Mouse (Mus musculus) intestine, postnatal 0 days (tissue): ENCODE results near the gene Pp2d1. TPM values are rescaled to one million over a fixed set of nuclear protein-coding genes. Genes with fewer than 3 reads are reported as not detected.

ENCODE experiments used
- ATAC-seq: fragments of 200-750 bp; cut with Nextera tagmentation; 2 replicates; pipeline ENCODE4 v1.8.0; 2017; ENCODE audit warnings: mild to moderate bottlenecking, moderate TSS enrichment, moderate library complexity
- H3K27ac ChIP-seq: fragments of 300-500 bp; sonication (generic); 2 replicates; pipeline ENCODE4 v1.5.1; 2014; ENCODE audit warnings: mild to moderate bottlenecking, low read depth, low read length, moderate library complexity
- H3K27me3 ChIP-seq: fragments of 300-500 bp; sonication (generic); replicated peaks from 2 replicates; pipeline ENCODE4 v1.6.1; 2014; ENCODE audit warnings: low read length, mixed read lengths; ENCODE audit not compliant: control insufficient read depth, insufficient read depth
- H3K36me3 ChIP-seq: fragments of 300-500 bp; sonication (generic); 2 replicates; pipeline ENCODE4 v1.6.1; 2014; ENCODE audit warnings: mild to moderate bottlenecking, moderate library complexity; ENCODE audit not compliant: control insufficient read depth, insufficient read depth
- H3K4me1 ChIP-seq: fragments of 300-500 bp; sonication (generic); replicated peaks from 2 replicates; pipeline ENCODE4 v1.6.1; 2014; ENCODE audit warnings: antibody characterized with exemption, low read length, mixed read lengths; ENCODE audit not compliant: control insufficient read depth, insufficient read depth
- H3K4me2 ChIP-seq: fragments of 300-500 bp; sonication (generic); replicated peaks from 2 replicates; pipeline ENCODE4 v1.6.1; 2014; ENCODE audit warnings: low read depth, mild to moderate bottlenecking, moderate library complexity
- H3K4me3 ChIP-seq: fragments of 300-500 bp; sonication (generic); 2 replicates; pipeline ENCODE4 v1.5.1; 2014; ENCODE audit warnings: low read depth, low read length
- H3K9ac ChIP-seq: fragments of 300-500 bp; sonication (generic); 2 replicates; pipeline ENCODE4 v1.6.1; 2014; ENCODE audit warnings: mild to moderate bottlenecking, low read depth, low read length
- H3K9me3 ChIP-seq: fragments of 300-500 bp; sonication (generic); 2 replicates; pipeline ENCODE4 v1.6.1; 2016; ENCODE audit warnings: mixed run types; ENCODE audit not compliant: control insufficient read depth
- CTCF ChIP-seq: sonication (generic); IDR thresholded peaks from 2 replicates; pipeline ENCODE4 v1.5.1; 2016; ENCODE audit warnings: low read depth, mild to moderate bottlenecking, control low read depth, antibody characterized with exemption, moderate library complexity
- WGBS: fragments of 180-500 bp; shearing (Covaris S2); extraction: QIAGEN DNeasy Blood & Tissue Kit; methylation state at CpG from one replicate; pipeline ENCODE4 v1.1.7; 2014; 5-methylcytosine and 5-hydroxymethylcytosine counted together
- polyA plus RNA-seq: library from polyadenylated mRNA; unstranded; fragments of >200 nt; fragmentation: Nextera tagmentation; extraction: Ambion mirVana; gene quantifications from 2 replicates; pipeline ENCODE4 v1.2.1, GENCODE M21; 2015

Pp2d1 gene
- polyA plus RNA-seq, 1 experiment from 2014 or later, result 0.27 TPM

DNA sequence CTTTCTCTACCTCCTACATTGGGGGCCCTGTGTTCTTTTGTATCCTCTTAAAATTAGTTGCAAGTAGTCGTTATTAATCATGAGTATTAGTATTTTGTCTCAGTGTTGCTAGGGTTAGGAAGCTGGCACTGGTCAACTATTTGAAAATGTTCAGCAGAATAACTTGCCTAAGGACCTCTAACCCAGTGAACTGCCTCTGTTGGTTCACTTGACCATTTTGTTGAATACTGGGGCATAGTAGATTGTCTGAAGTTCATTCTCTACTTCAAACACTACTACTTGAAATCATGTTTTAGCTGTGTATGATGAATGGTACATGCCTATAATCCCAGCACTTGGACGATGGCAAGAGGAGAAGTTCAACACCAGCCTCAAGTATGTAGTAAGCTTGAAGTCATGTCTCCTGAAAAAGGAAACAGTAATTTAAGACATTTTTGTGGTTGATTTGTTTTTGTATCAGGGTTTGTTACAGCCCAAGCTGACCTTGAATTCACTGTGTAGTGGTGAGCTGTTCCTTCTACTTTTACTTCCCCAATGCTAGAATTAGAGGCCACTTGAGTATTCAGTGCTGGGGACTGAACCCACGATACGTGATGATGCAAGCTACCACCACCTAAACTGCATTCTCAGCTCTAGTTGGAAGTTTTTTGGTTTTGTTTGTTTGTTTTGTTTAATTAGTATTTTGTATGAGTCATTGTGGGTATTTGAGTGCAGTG is 50.8 kb downstream of the Pp2d1 start:
- H3K4me3 ChIP-seq, result no peak overlapping the region
- TF ChIP-seq CTCF, result no peak
- no peak overlapping the region for H3K27ac ChIP-seq
- H3K27me3 ChIP-seq, result no peaks in the 10 kb centered on the region
- peaks cover 20% of the 10 kb centered on the region; the same call in 1 of the 2 replicates for H3K36me3 ChIP-seq
- WGBS, result 88% methylated on average over 4 of the region's 4 CpGs
- H3K9ac ChIP-seq, result no peak overlapping the region
- H3K4me2 ChIP-seq, result no peak overlapping the region
- ATAC-seq, result no peak
- H3K9me3 ChIP-seq, result no peaks in the 10 kb centered on the region
- H3K4me1 ChIP-seq, result no peaks in the 10 kb centered on the region; the same call in 1 of the 2 replicates

DNA sequence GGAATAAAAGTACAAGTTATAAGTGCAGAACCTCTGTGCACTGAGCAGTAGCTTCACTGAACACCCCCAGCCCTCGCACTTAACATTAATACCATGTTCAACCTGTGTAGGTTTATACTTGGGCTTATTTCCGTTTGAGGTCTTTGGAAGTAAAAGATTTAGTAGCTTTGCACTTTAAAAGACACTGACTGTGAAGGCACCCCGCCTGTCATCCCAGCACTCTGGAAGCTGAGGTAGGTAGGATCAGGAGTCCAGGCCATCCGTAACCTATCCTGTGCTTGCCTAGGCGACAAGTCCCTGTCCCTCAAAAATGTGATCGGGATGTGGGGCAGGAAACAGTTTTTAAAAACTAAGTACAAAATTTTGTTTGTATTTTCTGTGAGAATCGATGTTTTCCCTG is 58.8 kb downstream of the Pp2d1 start:
- ATAC-seq, result no peak
- Histone ChIP-seq H3K36me3 (no peaks in the 10 kb centered on the region; the same call in 1 of the 2 replicates), H3K4me1 (peaks cover 6% of the 10 kb centered on the region; the same call in 1 of the 2 replicates), H3K9me3 (no peaks in the 10 kb centered on the region), H3K4me2 (peak overlapping the region; percentile 74), H3K4me3 (peak overlapping the region; percentile 95), H3K27ac (0 out of 2 replicates have a peak overlapping the region, but pooled peaks have one; percentile 100), H3K9ac (peak overlapping the region; percentile 98), H3K27me3 (no peaks in the 10 kb centered on the region)
- 38% methylated on average over 7 of the region's 7 CpGs for WGBS
- no peak for TF ChIP-seq CTCF

DNA sequence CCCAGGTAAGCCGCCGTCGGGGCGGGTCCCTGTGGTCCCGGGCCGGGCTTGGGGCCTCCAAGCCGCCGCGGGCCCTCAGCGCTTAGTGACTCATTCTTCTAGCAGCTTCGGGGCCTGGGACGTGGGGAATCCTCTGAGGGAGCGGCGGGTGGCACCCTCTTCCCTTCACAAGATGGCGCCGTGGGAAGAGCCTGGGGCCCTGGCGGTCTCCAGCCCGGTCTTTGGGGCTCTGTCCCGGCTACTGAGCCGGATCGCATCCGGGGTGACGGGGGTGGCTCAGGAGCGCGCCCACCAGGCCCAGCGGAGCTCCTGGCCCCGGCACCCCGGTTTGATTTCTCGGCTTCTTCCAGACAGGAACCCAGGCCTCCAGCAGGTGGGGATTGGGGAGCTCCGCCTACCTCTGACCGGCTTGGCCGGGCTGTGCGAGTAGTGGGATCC is 59.6 kb downstream of the Pp2d1 start:
- Histone ChIP-seq H3K27me3 (no peaks in the 10 kb centered on the region), H3K9me3 (no peaks in the 10 kb centered on the region), H3K27ac (peak overlapping the region; percentile 100), H3K4me1 (peaks cover 6% of the 10 kb centered on the region; the same call in 1 of the 2 replicates), H3K4me3 (peak overlapping the region; percentile 95), H3K36me3 (no peaks in the 10 kb centered on the region; the same call in 1 of the 2 replicates), H3K9ac (peak overlapping the region; percentile 98), H3K4me2 (peak overlapping the region; percentile 74)
- TF ChIP-seq CTCF, result no peak; the same call in 1 of the 2 replicates
- under 1% methylated on average over 29 of the region's 33 CpGs for WGBS
- ATAC-seq, result peak; percentile 5; the same call in 1 of the 2 replicates

DNA sequence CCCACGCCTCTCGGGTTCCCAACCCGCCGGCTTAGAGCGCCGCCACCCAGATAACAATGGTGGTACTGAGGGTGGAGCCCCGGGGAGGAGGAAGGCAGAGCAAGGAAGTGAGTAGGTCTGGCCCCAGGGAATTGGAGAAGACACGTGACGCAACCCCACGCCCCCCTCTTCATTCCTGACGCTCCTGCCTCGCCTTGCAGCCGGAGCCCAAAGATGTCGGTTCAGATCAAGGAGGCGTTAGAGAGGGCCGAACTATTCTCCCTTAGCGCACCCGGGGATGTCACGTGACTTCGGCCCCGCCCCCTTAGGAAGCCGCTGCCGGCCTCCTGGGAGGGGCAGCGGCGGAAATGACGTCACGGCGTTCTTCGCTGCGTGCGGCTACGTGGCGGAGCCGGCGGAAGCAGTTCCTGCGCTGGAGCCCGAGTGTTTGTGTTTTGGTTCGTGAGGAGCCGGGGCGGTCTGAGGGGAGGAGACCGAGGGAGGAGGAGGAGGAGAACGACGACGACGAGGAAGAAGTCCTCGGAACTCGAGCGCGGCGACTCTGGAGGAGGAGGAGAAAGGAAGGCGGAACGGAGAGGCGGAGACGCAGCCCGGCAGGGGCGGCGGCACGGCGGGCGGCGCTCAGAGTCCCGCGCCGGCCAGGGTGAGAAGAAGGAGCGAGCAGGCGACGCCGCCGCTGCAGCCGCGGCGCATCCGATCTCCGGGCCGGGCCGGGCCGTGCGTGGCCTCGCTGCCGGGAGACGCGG is 60.2 kb downstream of the Pp2d1 start, which contains the start of gene Rab5a:
Rab5a (plus strand) TSS at position 377 of the 746 bp plus-strand sequence.
- Histone ChIP-seq H3K36me3 (no peaks in the 10 kb centered on the region), H3K4me2 (peak within 1 kb of the TSS; percentile 87), H3K4me3 (peak within 1 kb of the TSS; percentile 95), H3K27ac (peak within 1 kb of the TSS; percentile 100), H3K9ac (peak within 1 kb of the TSS; percentile 98), H3K4me1 (peaks cover 6% of the 10 kb centered on the region; the same call in 1 of the 2 replicates), H3K9me3 (no peaks in the 10 kb centered on the region), H3K27me3 (no peaks in the 10 kb centered on the region)
- WGBS, result under 1% methylated on average over 82 of the region's 82 CpGs
- peak; percentile 96 for ATAC-seq
- peak; percentile 59; the same call in 1 of the 2 replicates for TF ChIP-seq CTCF

DNA sequence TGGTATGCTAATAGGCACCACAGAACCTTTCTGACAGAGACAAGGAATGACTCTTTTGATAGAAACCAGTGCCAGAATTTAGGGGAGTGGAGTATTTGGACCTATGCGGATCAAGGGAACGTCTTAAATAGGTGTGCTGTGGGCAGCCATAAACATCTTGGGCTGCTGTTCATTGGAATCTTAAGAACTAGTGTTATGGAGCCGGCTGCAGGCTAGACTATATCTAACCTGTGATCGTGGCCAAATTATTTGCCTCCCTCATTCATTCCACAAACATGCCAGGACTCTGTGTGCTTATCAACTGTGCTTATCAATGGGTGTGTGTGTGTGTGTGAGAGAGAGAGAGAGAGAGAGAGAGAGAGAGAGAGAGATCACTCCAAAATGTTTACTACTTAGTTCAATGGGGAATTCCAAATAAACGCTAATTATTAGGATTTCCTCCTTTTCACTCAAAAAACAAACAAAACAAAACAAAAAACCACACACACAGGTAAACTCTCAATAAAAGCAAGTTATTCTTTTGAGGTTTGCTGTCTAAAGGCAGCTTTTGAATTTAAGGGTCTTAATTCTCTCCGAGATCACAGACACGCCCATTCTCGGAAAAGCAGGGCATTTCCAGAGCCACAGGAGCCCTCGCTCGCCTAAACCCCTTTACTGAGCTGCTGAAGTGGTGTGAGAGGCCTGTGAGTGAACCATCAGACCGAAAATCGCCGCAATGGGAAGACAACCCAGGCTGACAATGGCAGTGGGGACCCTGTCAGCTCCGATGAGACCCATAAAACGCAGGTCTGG is 61.0 kb downstream of the Pp2d1 start:
- no peak for TF ChIP-seq CTCF
- 7% methylated on average over 15 of the region's 15 CpGs for WGBS
- no peaks in the 10 kb centered on the region for H3K9me3 ChIP-seq
- peak overlapping the region; percentile 100 for H3K27ac ChIP-seq
- H3K4me1 ChIP-seq, result peaks cover 6% of the 10 kb centered on the region; the same call in 1 of the 2 replicates
- no peaks in the 10 kb centered on the region for H3K27me3 ChIP-seq
- peak overlapping the region; percentile 87 for H3K4me2 ChIP-seq
- no peaks in the 10 kb centered on the region for H3K36me3 ChIP-seq
- peak overlapping the region; percentile 95 for H3K4me3 ChIP-seq
- H3K9ac ChIP-seq, result peak overlapping the region; percentile 98; the same call in 1 of the 2 replicates
- ATAC-seq, result peak; percentile 21
